Mouse (Mus musculus) megakaryocyte, embryonic 14.5 days (primary cell): ENCODE results near the gene Prkce.

ENCODE experiments used
- FLI1 ChIP-seq: IDR thresholded peaks from 2 replicates; pipeline ENCODE4 v1.6.1; 2012; ENCODE audit warnings: low read length, inconsistent platforms, mixed read lengths
- GATA1 ChIP-seq: IDR thresholded peaks from 3 replicates; pipeline ENCODE4 v1.6.1; 2012; ENCODE audit warnings: mixed read lengths, low read length, inconsistent platforms, borderline replicate concordance

- TF ChIP-seq GATA1 (no peak), FLI1 (no peak)
Measured at GRCm38 (mm10) chr17:86589681-86590080, 422.1 kb downstream of the Prkce start.
